Mouse (Mus musculus): Measurements from ENCODE around the gene Atg10. TPM values are rescaled to one million over a fixed set of nuclear protein-coding genes. Genes with fewer than 3 reads are reported as not detected.

The Atg10 gene
- polyA plus RNA-seq, 1 experiment from 2014 or later = 21.7 TPM

- DNase-seq (ENCODE audit: low spot score) = no peak
Measured at GRCm38 (mm10) chr13:91129071-91129470, 94.7 kb downstream of the Atg10 start.

GRCm38 (mm10) chr13:91128581-91128980 lies 95.2 kb downstream of the Atg10 start:
- DNase-seq (ENCODE audit: low spot score) = no peak

- DNase-seq (ENCODE audit: low spot score) = no peak
Measured at GRCm38 (mm10) chr13:91118156-91118555, 105.6 kb downstream of the Atg10 start.

GRCm38 (mm10) chr13:91114880-91115279 lies 108.9 kb downstream of the Atg10 start:
- DNase-seq (ENCODE audit: low spot score) = no peak

- DNase-seq (ENCODE audit: low spot score) = no peak
Measured at GRCm38 (mm10) chr13:91107308-91107946, 116.3 kb downstream of the Atg10 start.

- DNase-seq (ENCODE audit: low spot score) = no peak
Measured at GRCm38 (mm10) chr13:91102238-91102637, 121.5 kb downstream of the Atg10 start.

- DNase-seq (ENCODE audit: low spot score) = no peak
Measured at GRCm38 (mm10) chr13:91100417-91100816, 123.4 kb downstream of the Atg10 start.

GRCm38 (mm10) chr13:91094851-91095250 lies 128.9 kb downstream of the Atg10 start:
- no peak for DNase-seq (ENCODE audit: low spot score)

- peak; percentile 84 for DNase-seq (ENCODE audit: low spot score)
Measured at GRCm38 (mm10) chr13:91094196-91094595, 129.6 kb downstream of the Atg10 start.

- DNase-seq (ENCODE audit: low spot score) = peak; percentile 48
Measured at GRCm38 (mm10) chr13:91093610-91094009, 130.2 kb downstream of the Atg10 start.

- DNase-seq (ENCODE audit: low spot score) = peak; percentile 37
Measured at GRCm38 (mm10) chr13:91093162-91093561, 130.6 kb downstream of the Atg10 start.

- peak; percentile 21 for DNase-seq (ENCODE audit: low spot score)
Measured at GRCm38 (mm10) chr13:91091731-91092190, 132.0 kb downstream of the Atg10 start.

- DNase-seq (ENCODE audit: low spot score) = peak; percentile 64
Measured at GRCm38 (mm10) chr13:91090861-91091730, 132.7 kb downstream of the Atg10 start.

GRCm38 (mm10) chr13:91086361-91086900 lies 137.3 kb downstream of the Atg10 start:
- no peak for DNase-seq (ENCODE audit: low spot score)

- DNase-seq (ENCODE audit: low spot score) = no peak
Measured at GRCm38 (mm10) chr13:91072351-91072750, 151.4 kb downstream of the Atg10 start.

- no peak for DNase-seq (ENCODE audit: low spot score)
Measured at GRCm38 (mm10) chr13:91060871-91061270, 162.9 kb downstream of the Atg10 start.

GRCm38 (mm10) chr13:91048171-91048570 lies 175.6 kb downstream of the Atg10 start:
- no peak for DNase-seq (ENCODE audit: low spot score)

GRCm38 (mm10) chr13:91046851-91047250 lies 176.9 kb downstream of the Atg10 start:
- no peak for DNase-seq (ENCODE audit: low spot score)

GRCm38 (mm10) chr13:91041236-91041635 lies 182.5 kb downstream of the Atg10 start:
- no peak for DNase-seq (ENCODE audit: low spot score)

GRCm38 (mm10) chr13:91040421-91040820 lies 183.3 kb downstream of the Atg10 start:
- no peak for DNase-seq (ENCODE audit: low spot score)

GRCm38 (mm10) chr13:91039201-91039807 lies 184.5 kb downstream of the Atg10 start:
- DNase-seq (ENCODE audit: low spot score) = no peak

- no peak for DNase-seq (ENCODE audit: low spot score)
Measured at GRCm38 (mm10) chr13:91038636-91039035, 185.1 kb downstream of the Atg10 start.

Data from thymus, postnatal 0 days (tissue).